Comparison of ENCODE assay signal across 10 mouse cellular contexts in the genomic region with DNA sequence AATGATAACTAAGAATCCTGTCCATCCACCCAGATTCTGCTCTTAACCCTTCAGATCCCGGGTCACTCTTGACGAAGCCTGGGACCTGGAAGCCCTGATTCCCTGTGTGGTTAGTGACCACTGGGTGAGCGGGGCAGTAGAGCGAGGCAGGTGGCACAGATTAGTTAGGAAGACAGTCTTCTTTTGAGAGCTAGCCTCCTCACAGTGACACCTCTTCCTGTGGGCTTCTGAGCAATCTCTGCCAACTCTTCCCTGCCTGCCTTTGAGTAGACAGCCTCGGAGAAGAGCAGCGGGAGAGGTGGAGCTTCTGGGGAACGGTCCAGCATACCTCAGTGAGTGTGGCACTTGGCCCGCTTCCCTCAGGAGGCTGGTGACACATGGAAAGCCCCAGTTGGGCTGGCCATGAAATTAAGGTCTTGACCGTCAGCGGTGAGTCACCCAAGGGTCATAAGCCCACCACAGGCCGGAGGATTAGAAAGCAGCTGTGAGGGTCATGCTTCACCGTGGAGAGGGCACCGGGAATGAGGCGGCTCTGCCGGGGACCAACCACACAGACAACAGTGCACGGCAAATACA. TPM values are rescaled to one million over a fixed set of nuclear protein-coding genes. Genes with fewer than 3 reads are reported as not detected.
DNase-seq lines count a peak whose midpoint lies in the region; ATAC-seq and TF ChIP-seq lines count a peak whose summit lies in the region.
"Had no signal": no experiment of that assay in that cellular context is flagged by ENCODE, and none has a peak within 500 bp of the region (broad histone marks: within the 10 kb centered on the region; RNA-seq: fewer than 3 reads in every experiment).

No protein-coding gene starts in this region.

- H3K4me1 ChIP-seq in lung, embryonic 14.5 days (ENCODE audit: insufficient read depth) = peaks cover 6% of the 10 kb centered on the region; the same call in 1 of the 2 replicates
- peaks cover 28% of the 10 kb centered on the region for H3K4me1 ChIP-seq in limb, embryonic 15.5 days
- H3K4me1 ChIP-seq: forebrain, embryonic 12.5 days had no signal

- TF ChIP-seq CTCF in lung, embryonic 14.5 days (IDR thresholded peaks at IDR 0.05; ENCODE audit: low read depth) = no peak

- peak; percentile 21 for DNase-seq in adrenal gland, postnatal 14 days
- DNase-seq in adrenal gland, postnatal 4 days (ENCODE audit: low spot score in 2 of 2) = no peak
- peak; percentile 22 for DNase-seq in lung, embryonic 14.5 days
- DNase-seq in lung, postnatal 36 days = no peak
- peak; percentile 67 to 76 for DNase-seq in cerebellum, postnatal 14 days
- no peak for DNase-seq in spleen, postnatal 36 days (ENCODE audit: low spot score in 2 of 2)
- DNase-seq: kidney, adult 9 months had no signal

- no peaks in the 10 kb centered on the region for H3K9me3 ChIP-seq in lung, embryonic 14.5 days (ENCODE audit: low read depth, low read length)
- no peaks in the 10 kb centered on the region for H3K9me3 ChIP-seq in limb, embryonic 15.5 days
- H3K9me3 ChIP-seq: forebrain, embryonic 12.5 days had no signal

- peak overlapping the region; percentile 67 for H3K4me2 ChIP-seq in lung, embryonic 14.5 days
- peak overlapping the region; percentile 57 for H3K4me2 ChIP-seq in limb, embryonic 15.5 days
- H3K4me2 ChIP-seq: forebrain, embryonic 12.5 days had no signal

- no peaks in the 10 kb centered on the region for H3K36me3 ChIP-seq in lung, embryonic 14.5 days (ENCODE audit: insufficient read depth)
- no peaks in the 10 kb centered on the region for H3K36me3 ChIP-seq in limb, embryonic 15.5 days
- H3K36me3 ChIP-seq: forebrain, embryonic 12.5 days had no signal

- peak overlapping the region; percentile 88; the same call in 1 of the 2 replicates for H3K27ac ChIP-seq in lung, embryonic 14.5 days (ENCODE audit: low read depth)
- H3K27ac ChIP-seq in limb, embryonic 15.5 days = peak overlapping the region; percentile 98
- H3K27ac ChIP-seq: forebrain, embryonic 12.5 days had no signal

- no peak for ATAC-seq in lung, embryonic 14.5 days (ENCODE audit: insufficient read depth)
- no peak for ATAC-seq in limb, embryonic 15.5 days (ENCODE audit: insufficient number of reproducible peaks, low FRiP score, low TSS enrichment, low read depth)
- ATAC-seq in inflammation-experienced regulatory T-cells, adult 6 months = no peak

- 71% methylated on average over 16 of the region's 16 CpGs for WGBS in lung, embryonic 14.5 days
- WGBS in limb, embryonic 15.5 days = 72% methylated on average over 16 of the region's 16 CpGs

- H3K4me3 ChIP-seq in lung, embryonic 14.5 days (ENCODE audit: low read depth, low read length) = no peak overlapping the region
- H3K4me3 ChIP-seq in limb, embryonic 15.5 days = 0 out of 2 replicates have a peak overlapping the region, but pooled peaks have one; percentile 50
- H3K4me3 ChIP-seq: forebrain, embryonic 12.5 days had no signal

- H3K9ac ChIP-seq in lung, embryonic 14.5 days = no peak overlapping the region
- H3K9ac ChIP-seq in limb, embryonic 15.5 days = no peak overlapping the region
- H3K9ac ChIP-seq: forebrain, embryonic 12.5 days had no signal

- no peaks in the 10 kb centered on the region for H3K27me3 ChIP-seq in lung, embryonic 14.5 days (ENCODE audit: insufficient read depth, low read length)
- no peaks in the 10 kb centered on the region for H3K27me3 ChIP-seq in limb, embryonic 15.5 days
- H3K27me3 ChIP-seq: forebrain, embryonic 12.5 days had no signal

RNA-seq across cellular contexts. Expression of a gene that starts 1.2 kb away (rescaled TPM):
- 18.5 and 22.0 TPM in 2 replicates for total RNA-seq in adrenal gland, postnatal 14 days (2021)
- total RNA-seq in adrenal gland, postnatal 4 days (2021) = 10 to 100 TPM; 25.5 to 26.4 TPM
- polyA plus RNA-seq in lung, embryonic 14.5 days (2014; fragmentation: Nextera tagmentation; extraction: Ambion mirVana) = 52.4 and 53.6 TPM in 2 replicates
- polyA plus RNA-seq in limb, embryonic 15.5 days (2015; fragmentation: Nextera tagmentation; extraction: Ambion mirVana) = 87.3 and 91.8 TPM in 2 replicates
- under 1 TPM in 2 of 3 experiments, not detected in 1; 0.04 to 0.07 TPM for polyA plus RNA-seq in inflammation-experienced regulatory T-cells, adult 6 months (2017; shearing (Covaris generic))

Comparison
In these comparisons a context has a peak if more than half of its experiments do, and no peak if none do; other contexts are left out.
1. DNase-seq: peak in adrenal gland, postnatal 14 days (single experiment), lung, embryonic 14.5 days (single experiment) and cerebellum, postnatal 14 days (2 of 2); none in adrenal gland, postnatal 4 days (0 of 2), lung, postnatal 36 days (single experiment) and spleen, postnatal 36 days (0 of 2).
2. RNA of a gene that starts 1.2 kb away (polyA plus RNA-seq): 87.3 to 91.8 TPM in limb, embryonic 15.5 days and 52.4 to 53.6 TPM in lung, embryonic 14.5 days; 0.04 to 0.07 TPM in inflammation-experienced regulatory T-cells, adult 6 months; every median in the first group is over 10 times any median in the second.